Mouse (Mus musculus): ENCODE data around the gene Lhx1.

Lhx1 gene

GRCm38 (mm10) chr11:84526451-84526850, 1.1 kb upstream of the Lhx1 start:
- DNase-seq, result no peak

- DNase-seq, result no peak
Observed at GRCm38 (mm10) chr11:84524511-84525270, 644 bp downstream of the Lhx1 start.

GRCm38 (mm10) chr11:84523841-84524510, 1.4 kb downstream of the Lhx1 start:
- no peak for DNase-seq

- DNase-seq, result no peak
Observed at GRCm38 (mm10) chr11:84523321-84523831, 2.0 kb downstream of the Lhx1 start.

- DNase-seq, result peak; percentile 78
Observed at GRCm38 (mm10) chr11:84522577-84523320, 2.6 kb downstream of the Lhx1 start.

- no peak for DNase-seq
Observed at GRCm38 (mm10) chr11:84521751-84522299, 3.5 kb downstream of the Lhx1 start.

GRCm38 (mm10) chr11:84521071-84521390, 4.3 kb downstream of the Lhx1 start:
- no peak for DNase-seq

GRCm38 (mm10) chr11:84520269-84521070, 4.9 kb downstream of the Lhx1 start:
- DNase-seq, result no peak

- no peak for DNase-seq
Observed at GRCm38 (mm10) chr11:84519576-84520268, 5.6 kb downstream of the Lhx1 start.

- DNase-seq, result no peak
Observed at GRCm38 (mm10) chr11:84519036-84519435, 6.3 kb downstream of the Lhx1 start.

GRCm38 (mm10) chr11:84518261-84518660, 7.1 kb downstream of the Lhx1 start:
- no peak for DNase-seq

- no peak for DNase-seq
Observed at GRCm38 (mm10) chr11:84517431-84517830, 7.9 kb downstream of the Lhx1 start.

- DNase-seq, result no peak
Observed at GRCm38 (mm10) chr11:84516501-84517240, 8.7 kb downstream of the Lhx1 start.

- peak; percentile 97 for DNase-seq
Observed at GRCm38 (mm10) chr11:84513171-84514116, 11.9 kb downstream of the Lhx1 start, which contains the start of gene Aatf. TSS of gene Aatf (minus strand) at chr11:84513522.

GRCm38 (mm10) chr11:84512031-84512430, 13.3 kb downstream of the Lhx1 start:
- DNase-seq, result no peak

- DNase-seq, result no peak
Observed at GRCm38 (mm10) chr11:84504296-84504695, 21.0 kb downstream of the Lhx1 start.

GRCm38 (mm10) chr11:84497944-84498343, 27.4 kb downstream of the Lhx1 start:
- DNase-seq, result no peak

GRCm38 (mm10) chr11:84496901-84497300, 28.4 kb downstream of the Lhx1 start:
- no peak for DNase-seq

- no peak for DNase-seq
Observed at GRCm38 (mm10) chr11:84495774-84496173, 29.6 kb downstream of the Lhx1 start.

GRCm38 (mm10) chr11:84481661-84482060, 43.7 kb downstream of the Lhx1 start:
- DNase-seq, result no peak

Measured in kidney, adult 11 months (tissue).